ENCODE assay signal across 12 mouse cellular contexts in the genomic region with DNA sequence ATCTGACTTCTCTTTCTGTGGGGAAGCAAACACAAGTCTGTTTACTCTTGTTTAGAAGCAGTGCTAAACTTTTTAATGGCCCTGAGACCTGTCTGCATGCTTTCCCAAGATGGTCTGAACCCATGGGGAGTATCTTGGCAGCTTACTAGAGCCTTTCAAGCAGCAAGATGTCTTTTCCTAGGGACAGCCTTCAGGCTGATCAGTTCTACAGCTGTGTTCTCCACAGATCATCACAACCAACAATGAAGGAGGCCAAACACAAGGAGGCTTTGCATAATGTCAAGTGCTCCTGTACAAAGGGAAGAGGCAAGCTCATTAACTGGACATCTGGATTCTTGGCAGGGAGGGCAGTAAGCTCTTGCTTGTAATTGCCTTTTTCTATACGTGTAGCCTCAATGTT.
DNase-seq lines count a peak whose midpoint lies in the region; ATAC-seq and TF ChIP-seq lines count a peak whose summit lies in the region.
"Had no signal": no experiment of that assay in that cellular context is flagged by ENCODE, and none has a peak within 500 bp of the region (broad histone marks: within the 10 kb centered on the region; RNA-seq: fewer than 3 reads in every experiment).

No protein-coding gene starts in this region.

- TF ChIP-seq POLR2A in brain, embryonic 14.5 days (IDR thresholded peaks at IDR 0.05; ENCODE audit: borderline replicate concordance, extremely low read depth, insufficient read depth, insufficient read length, poor library complexity, severe bottlenecking): no peak

- no peak for TF ChIP-seq CTCF in brain, embryonic 14.5 days (IDR thresholded peaks at IDR 0.05; ENCODE audit: borderline replicate concordance, extremely low read depth, insufficient read depth, insufficient read length)

- H3K4me3 ChIP-seq in hindbrain, embryonic 14.5 days (replicated peaks; ENCODE audit: low read length): no peak overlapping the region
- no peak overlapping the region for H3K4me3 ChIP-seq in midbrain, embryonic 14.5 days (replicated peaks; ENCODE audit: low read depth, low read length)
- H3K4me3 ChIP-seq: heart, embryonic 13.5 days; myocyte had no signal

- H3K9me3 ChIP-seq in hindbrain, embryonic 14.5 days (ENCODE audit: control insufficient read depth, low read length): no peaks in the 10 kb centered on the region
- H3K9me3 ChIP-seq in midbrain, embryonic 14.5 days (ENCODE audit: control insufficient read depth, low read length): no peaks in the 10 kb centered on the region
- H3K9me3 ChIP-seq: heart, embryonic 13.5 days had no signal

- H3K4me2 ChIP-seq in hindbrain, embryonic 14.5 days (replicated peaks): no peak overlapping the region
- no peak overlapping the region for H3K4me2 ChIP-seq in midbrain, embryonic 14.5 days (ENCODE audit: low read length)
- H3K4me2 ChIP-seq: heart, embryonic 13.5 days had no signal

- H3K9ac ChIP-seq in hindbrain, embryonic 14.5 days: no peak overlapping the region
- no peak overlapping the region for H3K9ac ChIP-seq in midbrain, embryonic 14.5 days (replicated peaks; ENCODE audit: low read length)
- H3K9ac ChIP-seq: heart, embryonic 13.5 days had no signal

- H3K27ac ChIP-seq in hindbrain, embryonic 14.5 days: peak overlapping the region; percentile 15
- peak overlapping the region; percentile 47; the same call in 1 of the 2 replicates for H3K27ac ChIP-seq in midbrain, embryonic 14.5 days (replicated peaks; ENCODE audit: low read depth, low read length)
- H3K27ac ChIP-seq: heart, embryonic 13.5 days had no signal

- H3K4me1 ChIP-seq in hindbrain, embryonic 14.5 days (replicated peaks; ENCODE audit: control insufficient read depth, insufficient read depth, low read length): peaks cover 34% of the 10 kb centered on the region
- H3K4me1 ChIP-seq in midbrain, embryonic 14.5 days (ENCODE audit: control insufficient read depth, insufficient read depth, low read length): peaks cover 31% of the 10 kb centered on the region
- H3K4me1 ChIP-seq: heart, embryonic 13.5 days had no signal

- DNase-seq in brain, embryonic 14.5 days (ENCODE audit: low read depth): peak; percentile 76
- peak; percentile 45 for DNase-seq in embryo, embryonic 10 days (ENCODE audit: low spot score)
- DNase-seq in hindbrain, embryonic 14.5 days (ENCODE audit: low spot score): no peak
- DNase-seq in midbrain, embryonic 14.5 days: no peak
- DNase-seq in thymus, adult 18-20 months: no peak
- no peak for DNase-seq in kidney, postnatal 25 days
- DNase-seq: cerebellum, adult 11-12 months; lung, postnatal 36 days; right cerebral cortex, postnatal 25 days had no signal

- no peaks in the 10 kb centered on the region for H3K27me3 ChIP-seq in hindbrain, embryonic 14.5 days (ENCODE audit: control insufficient read depth, insufficient read depth, low read length)
- H3K27me3 ChIP-seq in midbrain, embryonic 14.5 days (ENCODE audit: control insufficient read depth, insufficient read depth, low read length): no peaks in the 10 kb centered on the region
- H3K27me3 ChIP-seq: heart, embryonic 13.5 days had no signal

- H3K36me3 ChIP-seq in hindbrain, embryonic 14.5 days (replicated peaks; ENCODE audit: control insufficient read depth, insufficient read depth): peaks cover 59% of the 10 kb centered on the region
- H3K36me3 ChIP-seq in midbrain, embryonic 14.5 days (ENCODE audit: control insufficient read depth, insufficient read depth, low read length): peaks cover 36% of the 10 kb centered on the region
- H3K36me3 ChIP-seq: heart, embryonic 13.5 days had no signal

- ATAC-seq in hindbrain, embryonic 14.5 days (ENCODE audit: low FRiP score): 0 out of 2 replicates have a peak, but pooled peaks have one; percentile 28
- peak; percentile 37; the same call in 1 of the 2 replicates for ATAC-seq in midbrain, embryonic 14.5 days (ENCODE audit: low FRiP score, low TSS enrichment)
- no peak for ATAC-seq in granulocyte monocyte progenitor cell, adult 5-6 weeks (replicated peaks; ENCODE audit: poor library complexity, severe bottlenecking)

- WGBS in hindbrain, embryonic 14.5 days: 7% methylated on average over 1 of the region's 1 CpGs
- WGBS in midbrain, embryonic 14.5 days: 7% methylated on average over 1 of the region's 1 CpGs

Comparison
In these comparisons a context has a peak if more than half of its experiments do, and no peak if none do; other contexts are left out.
1. DNase-seq: peak in brain, embryonic 14.5 days (single experiment) and embryo, embryonic 10 days (single experiment); none in hindbrain, embryonic 14.5 days (single experiment), midbrain, embryonic 14.5 days (single experiment), thymus, adult 18-20 months (0 of 2) and kidney, postnatal 25 days (0 of 2).